Mouse (Mus musculus): ENCODE measurements at regions not wholly inside any gene's neighbourhood (a gene's known extent, or its start where the extent isn't known, plus 50 kb on each side); places are given as distances from the start of the nearest gene placed in this dataset.
A peak's percentile ranks its signal among the peaks of the same experiment; 100 is the strongest.

DNA sequence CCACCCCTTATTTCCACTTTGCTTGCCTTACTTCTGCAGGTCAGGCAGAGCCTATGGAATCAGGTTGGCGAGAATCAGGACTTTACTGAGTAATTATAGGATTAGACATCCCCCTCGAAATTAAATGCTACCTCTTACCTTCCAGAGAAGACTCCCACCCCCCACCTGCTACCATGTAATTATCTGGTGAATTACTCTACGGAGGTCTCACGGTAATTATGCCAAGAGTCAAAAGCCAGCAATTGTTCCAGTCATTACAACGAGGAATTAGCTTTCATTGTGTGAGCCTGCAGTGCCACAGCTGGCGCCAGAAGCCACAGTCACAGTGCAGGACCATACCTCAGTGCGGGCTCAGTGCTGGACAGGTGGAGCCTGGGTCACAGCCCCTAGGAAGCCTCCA is 72.4 kb downstream of the Tpra1 start:
- Histone ChIP-seq H3K27me3 (ENCODE audit: insufficient read depth, low read length) (no peaks in the 10 kb centered on the region), H3K9me3 (replicated peaks; ENCODE audit: low read length) (no peaks in the 10 kb centered on the region), H3K4me1 (replicated peaks; ENCODE audit: insufficient read depth, low read length) (no peaks in the 10 kb centered on the region; the same call in 1 of the 2 replicates), H3K4me3 (replicated peaks; ENCODE audit: low read depth, low read length) (no peak overlapping the region), H3K4me2 (ENCODE audit: low read length) (no peak overlapping the region), H3K27ac (no peak overlapping the region), H3K36me3 (ENCODE audit: insufficient read depth, low read length) (no peaks in the 10 kb centered on the region), H3K9ac (ENCODE audit: low read depth, low read length) (no peak overlapping the region)
- ATAC-seq (replicated peaks; ENCODE audit: low FRiP score, low read depth) (no peak), DNase-seq (ENCODE audit: low spot score) (no peak)
- 18% methylated on average over 7 of the region's 7 CpGs for whole genome bisulfite sequencing
- no peak for TF ChIP-seq CTCF (IDR thresholded peaks at IDR 0.05; ENCODE audit: low read depth)

GRCm38 (mm10) chr6:88976581-88976980 is 74.5 kb downstream of the Tpra1 start:
- DNase-seq (ENCODE audit: low spot score) (no peak), ATAC-seq (replicated peaks; ENCODE audit: low FRiP score, low read depth) (no peak)
- no peaks in the 10 kb centered on the region; the same call in 1 of the 2 replicates for H3K4me1 ChIP-seq (replicated peaks; ENCODE audit: insufficient read depth, low read length)
- no peaks in the 10 kb centered on the region for H3K36me3 ChIP-seq (ENCODE audit: insufficient read depth, low read length)
- 16% methylated on average over 13 of the region's 13 CpGs for whole genome bisulfite sequencing
- no peaks in the 10 kb centered on the region for H3K9me3 ChIP-seq (replicated peaks; ENCODE audit: low read length)
- no peak overlapping the region for H3K27ac ChIP-seq
- H3K4me3 ChIP-seq (replicated peaks; ENCODE audit: low read depth, low read length), result no peak overlapping the region
- no peak overlapping the region for H3K9ac ChIP-seq (ENCODE audit: low read depth, low read length)
- no peak overlapping the region for H3K4me2 ChIP-seq (ENCODE audit: low read length)
- TF ChIP-seq CTCF (IDR thresholded peaks at IDR 0.05; ENCODE audit: low read depth), result no peak
- H3K27me3 ChIP-seq (ENCODE audit: insufficient read depth, low read length), result no peaks in the 10 kb centered on the region

DNA sequence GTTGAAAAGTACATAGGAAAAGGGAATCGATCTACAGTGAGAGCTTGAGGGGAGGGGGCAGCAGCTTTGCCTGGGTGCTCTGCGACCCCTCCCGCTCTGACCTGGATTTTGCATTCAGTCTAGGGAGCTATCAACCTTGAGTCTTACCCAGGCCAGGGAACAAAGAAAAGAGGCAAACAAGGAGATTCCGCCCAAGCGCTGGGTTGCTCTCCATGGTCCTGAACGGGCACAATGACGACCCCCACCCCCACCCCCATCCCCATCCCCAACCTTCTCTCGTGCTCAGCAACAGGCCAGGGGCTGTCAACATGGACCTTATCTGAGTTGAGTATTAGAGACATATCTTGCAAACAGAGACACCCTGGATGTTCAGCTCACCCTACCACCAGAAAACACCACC is 74.9 kb downstream of the Tpra1 start:
- Histone ChIP-seq H3K9ac (ENCODE audit: low read depth, low read length) (no peak overlapping the region), H3K9me3 (replicated peaks; ENCODE audit: low read length) (no peaks in the 10 kb centered on the region), H3K27me3 (ENCODE audit: insufficient read depth, low read length) (no peaks in the 10 kb centered on the region), H3K4me1 (replicated peaks; ENCODE audit: insufficient read depth, low read length) (no peaks in the 10 kb centered on the region), H3K4me3 (replicated peaks; ENCODE audit: low read depth, low read length) (no peak overlapping the region), H3K36me3 (ENCODE audit: insufficient read depth, low read length) (no peaks in the 10 kb centered on the region), H3K4me2 (ENCODE audit: low read length) (no peak overlapping the region), H3K27ac (no peak overlapping the region)
- TF ChIP-seq CTCF (IDR thresholded peaks at IDR 0.05; ENCODE audit: low read depth), result no peak
- DNase-seq (ENCODE audit: low spot score) (peak; percentile 34), ATAC-seq (replicated peaks; ENCODE audit: low FRiP score, low read depth) (no peak)
- WGBS, result 4% methylated on average over 8 of the region's 8 CpGs

DNA sequence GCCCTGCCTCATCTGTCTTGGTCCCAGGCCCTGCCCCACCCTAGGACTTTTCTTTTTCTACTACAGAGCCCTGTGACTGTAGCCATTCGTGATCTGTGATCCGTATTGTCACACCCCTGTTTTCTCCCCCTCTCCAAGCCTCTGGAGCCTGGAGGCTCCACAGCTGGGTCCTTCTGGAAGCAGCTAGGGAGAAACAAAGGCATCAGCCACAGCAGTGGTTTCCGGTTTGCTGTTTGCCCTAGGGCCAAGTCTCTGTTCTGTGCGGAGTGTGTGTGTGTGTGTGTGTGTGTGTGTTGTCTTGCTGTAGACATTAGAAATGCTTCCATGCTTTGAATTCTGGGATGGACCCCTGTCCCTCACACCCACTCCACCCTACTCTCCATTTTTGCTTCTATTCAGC is 76.9 kb downstream of the Tpra1 start:
- DNase-seq (ENCODE audit: low spot score) (no peak), ATAC-seq (replicated peaks; ENCODE audit: low FRiP score, low read depth) (no peak)
- 39% methylated on average over 4 of the region's 4 CpGs for WGBS
- H3K4me1 ChIP-seq (replicated peaks; ENCODE audit: insufficient read depth, low read length), result no peaks in the 10 kb centered on the region
- TF ChIP-seq CTCF (IDR thresholded peaks at IDR 0.05; ENCODE audit: low read depth), result no peak
- H3K27ac ChIP-seq, result no peak overlapping the region
- no peaks in the 10 kb centered on the region for H3K9me3 ChIP-seq (replicated peaks; ENCODE audit: low read length)
- no peak overlapping the region for H3K9ac ChIP-seq (ENCODE audit: low read depth, low read length)
- no peak overlapping the region for H3K4me3 ChIP-seq (replicated peaks; ENCODE audit: low read depth, low read length)
- no peak overlapping the region for H3K4me2 ChIP-seq (ENCODE audit: low read length)
- no peaks in the 10 kb centered on the region for H3K27me3 ChIP-seq (ENCODE audit: insufficient read depth, low read length)
- H3K36me3 ChIP-seq (ENCODE audit: insufficient read depth, low read length), result no peaks in the 10 kb centered on the region

- H3K27ac ChIP-seq, result no peak overlapping the region
- DNase-seq (ENCODE audit: low spot score), result peak; percentile 85
- H3K9me3 ChIP-seq (replicated peaks; ENCODE audit: low read length), result no peaks in the 10 kb centered on the region
- no peak overlapping the region for H3K4me2 ChIP-seq (ENCODE audit: low read length)
- H3K4me1 ChIP-seq (replicated peaks; ENCODE audit: insufficient read depth, low read length), result no peaks in the 10 kb centered on the region
- peak; percentile 69; the same call in 1 of the 2 replicates for ATAC-seq (replicated peaks; ENCODE audit: low FRiP score, low read depth)
- TF ChIP-seq CTCF (IDR thresholded peaks at IDR 0.05; ENCODE audit: low read depth), result peak; percentile 85
- WGBS, result 3% methylated on average over 8 of the region's 8 CpGs
- no peaks in the 10 kb centered on the region for H3K36me3 ChIP-seq (ENCODE audit: insufficient read depth, low read length)
- H3K4me3 ChIP-seq (replicated peaks; ENCODE audit: low read depth, low read length), result no peak overlapping the region
- no peaks in the 10 kb centered on the region for H3K27me3 ChIP-seq (ENCODE audit: insufficient read depth, low read length)
- no peak overlapping the region for H3K9ac ChIP-seq (ENCODE audit: low read depth, low read length)
These were observed 78.1 kb downstream of the Tpra1 start for GRCm38 (mm10) chr6:88980112-88980511.

DNA sequence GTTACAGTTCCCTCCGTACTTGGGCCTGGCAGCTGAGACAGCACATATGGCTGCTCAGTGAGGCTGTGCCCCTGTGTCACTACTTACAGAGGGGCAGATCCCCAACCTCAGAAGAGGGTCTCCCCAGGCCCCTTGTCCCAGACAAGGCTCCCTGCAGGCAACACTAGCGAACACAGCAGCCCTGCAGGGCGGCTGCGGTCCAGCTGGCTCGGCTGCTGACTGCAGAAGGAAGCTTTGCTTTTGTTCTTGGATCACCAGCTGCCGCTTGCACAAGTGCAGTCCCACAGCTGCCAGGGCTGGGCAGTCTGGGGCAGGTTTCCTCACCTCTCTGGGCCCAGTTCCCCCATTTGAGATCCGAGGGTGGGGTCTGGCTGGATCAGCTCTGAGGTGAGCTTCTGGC is 79.5 kb downstream of the Tpra1 start:
- no peaks in the 10 kb centered on the region for H3K9me3 ChIP-seq (replicated peaks; ENCODE audit: low read length)
- no peaks in the 10 kb centered on the region for H3K27me3 ChIP-seq (ENCODE audit: insufficient read depth, low read length)
- no peak overlapping the region for H3K4me3 ChIP-seq (replicated peaks; ENCODE audit: low read depth, low read length)
- WGBS, result 32% methylated on average over 7 of the region's 7 CpGs
- no peak overlapping the region for H3K9ac ChIP-seq (ENCODE audit: low read depth, low read length)
- H3K4me2 ChIP-seq (ENCODE audit: low read length), result no peak overlapping the region
- H3K4me1 ChIP-seq (replicated peaks; ENCODE audit: insufficient read depth, low read length), result no peaks in the 10 kb centered on the region
- no peak for TF ChIP-seq CTCF (IDR thresholded peaks at IDR 0.05; ENCODE audit: low read depth)
- no peak overlapping the region for H3K27ac ChIP-seq
- no peaks in the 10 kb centered on the region for H3K36me3 ChIP-seq (ENCODE audit: insufficient read depth, low read length)
- no peak for ATAC-seq (replicated peaks; ENCODE audit: low FRiP score, low read depth)
- DNase-seq (ENCODE audit: low spot score), result no peak

DNA sequence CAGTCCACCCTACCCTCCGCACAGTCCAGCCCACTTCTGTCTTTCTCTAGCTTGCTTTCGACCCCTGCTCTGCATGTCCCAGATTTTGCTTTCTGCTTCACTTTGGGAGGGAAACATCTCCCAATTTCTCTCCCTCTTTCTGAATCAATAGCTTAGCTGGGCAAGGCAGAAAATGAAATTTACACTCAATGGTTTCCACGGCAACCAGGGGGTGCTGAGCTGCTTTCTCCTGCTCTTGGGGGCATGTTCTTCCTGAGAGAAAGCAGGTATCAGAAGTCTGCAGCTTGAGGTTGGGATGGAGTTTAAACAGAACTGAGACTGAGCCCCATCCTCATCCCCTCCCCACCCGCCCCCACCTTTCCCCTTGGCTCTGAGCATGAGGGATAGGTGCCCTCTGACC is 82.1 kb downstream of the Tpra1 start:
- Histone ChIP-seq H3K4me2 (ENCODE audit: low read length) (no peak overlapping the region), H3K27ac (no peak overlapping the region), H3K36me3 (ENCODE audit: insufficient read depth, low read length) (no peaks in the 10 kb centered on the region), H3K27me3 (ENCODE audit: insufficient read depth, low read length) (no peaks in the 10 kb centered on the region), H3K9me3 (replicated peaks; ENCODE audit: low read length) (no peaks in the 10 kb centered on the region), H3K4me1 (replicated peaks; ENCODE audit: insufficient read depth, low read length) (no peaks in the 10 kb centered on the region), H3K9ac (ENCODE audit: low read depth, low read length) (no peak overlapping the region), H3K4me3 (replicated peaks; ENCODE audit: low read depth, low read length) (no peak overlapping the region)
- DNase-seq (ENCODE audit: low spot score), result no peak
- WGBS, result 77% methylated on average over 4 of the region's 4 CpGs
- ATAC-seq (replicated peaks; ENCODE audit: low FRiP score, low read depth), result no peak
- no peak for TF ChIP-seq CTCF (IDR thresholded peaks at IDR 0.05; ENCODE audit: low read depth)

Data from kidney, postnatal 0 days (tissue).